Mouse (Mus musculus): ENCODE results near the gene Fam222b.
"Not testable (repeated sequence)": the region's sequence is repeated elsewhere in the genome, so short reads cannot be mapped to it uniquely, and the experiment has no call there.

Gene Fam222b

GRCm38 (mm10) chr11:78179438-78179999 is 85.1 kb downstream of the Fam222b start:
- DNase-seq (ENCODE audit: low read depth, low spot score), result no peak

GRCm38 (mm10) chr11:78180081-78180761 is 85.8 kb downstream of the Fam222b start:
- DNase-seq (ENCODE audit: low read depth, low spot score), result no peak

GRCm38 (mm10) chr11:78181830-78182357 is 87.4 kb downstream of the Fam222b start:
- DNase-seq (ENCODE audit: low read depth, low spot score), result no peak

- no peak for DNase-seq (ENCODE audit: low read depth, low spot score)
Observed at GRCm38 (mm10) chr11:78182450-78182849, 88.0 kb downstream of the Fam222b start.

- peak; percentile 81 for DNase-seq (ENCODE audit: low read depth, low spot score)
Observed at GRCm38 (mm10) chr11:78182961-78183844, 88.7 kb downstream of the Fam222b start, which contains the start of gene Rpl23a. Rpl23a (minus strand) TSS chr11:78183584.

GRCm38 (mm10) chr11:78183884-78184514 is 89.5 kb downstream of the Fam222b start:
- no peak for DNase-seq (ENCODE audit: low read depth, low spot score)

GRCm38 (mm10) chr11:78184702-78185101 is 90.2 kb downstream of the Fam222b start:
- DNase-seq (ENCODE audit: low read depth, low spot score), result not testable (repeated sequence)

- no peak for DNase-seq (ENCODE audit: low read depth, low spot score)
Observed at GRCm38 (mm10) chr11:78188331-78189233, 94.1 kb downstream of the Fam222b start, which contains the start of gene Rab34. Rab34 (plus strand) TSS chr11:78188430.

- DNase-seq (ENCODE audit: low read depth, low spot score), result no peak
Observed at GRCm38 (mm10) chr11:78189234-78190040, 95.0 kb downstream of the Fam222b start.

GRCm38 (mm10) chr11:78190041-78190440 is 95.6 kb downstream of the Fam222b start:
- DNase-seq (ENCODE audit: low read depth, low spot score), result no peak

- no peak for DNase-seq (ENCODE audit: low read depth, low spot score)
Observed at GRCm38 (mm10) chr11:78193113-78193512, 98.7 kb downstream of the Fam222b start, which contains the start of gene Proca1. Proca1 (plus strand) TSS chr11:78193392.

- peak; percentile 63 for DNase-seq (ENCODE audit: low read depth, low spot score)
Observed at GRCm38 (mm10) chr11:78194411-78195100, 100.1 kb downstream of the Fam222b start.

- DNase-seq (ENCODE audit: low read depth, low spot score), result no peak
Observed at GRCm38 (mm10) chr11:78195101-78195863, 100.8 kb downstream of the Fam222b start.

GRCm38 (mm10) chr11:78202372-78202771 is 107.9 kb downstream of the Fam222b start:
- no peak for DNase-seq (ENCODE audit: low read depth, low spot score)

GRCm38 (mm10) chr11:78204287-78204686 is 109.8 kb downstream of the Fam222b start:
- DNase-seq (ENCODE audit: low read depth, low spot score), result no peak

- no peak for DNase-seq (ENCODE audit: low read depth, low spot score)
Observed at GRCm38 (mm10) chr11:78205361-78206206, 111.1 kb downstream of the Fam222b start.
